Comparison of ENCODE assay signal across 21 mouse cellular contexts in genomic region chr15:102089914-102090585, GRCm38 (mm10). TPM values are rescaled to one million over a fixed set of nuclear protein-coding genes. Genes with fewer than 3 reads are reported as not detected.
DNase-seq lines count a peak whose midpoint lies in the region; ATAC-seq and TF ChIP-seq lines count a peak whose summit lies in the region.
"Had no signal": no experiment of that assay in that cellular context is flagged by ENCODE, and none has a peak within 500 bp of the region (broad histone marks: within the 10 kb centered on the region; RNA-seq: fewer than 3 reads in every experiment).

No protein-coding gene starts in this region.

- 88% methylated on average over 12 of the region's 12 CpGs for WGBS in heart, embryonic 10.5 days
- 59% methylated on average over 12 of the region's 12 CpGs for WGBS in kidney, adult 2 months
- WGBS in liver, postnatal 0 days (ENCODE audit: insufficient replicate concordance): 76% methylated on average over 12 of the region's 12 CpGs
- 80% methylated on average over 12 of the region's 12 CpGs for WGBS in liver, embryonic 11.5 days
- 66% methylated on average over 12 of the region's 12 CpGs for WGBS in stomach, postnatal 0 days

- H3K36me3 ChIP-seq in heart, embryonic 10.5 days: peaks cover 100% of the 10 kb centered on the region
- peaks cover 49% of the 10 kb centered on the region for H3K36me3 ChIP-seq in kidney, adult 2 months (ENCODE audit: control insufficient read depth, insufficient read depth, low read length)
- H3K36me3 ChIP-seq in liver, postnatal 0 days (replicated peaks; ENCODE audit: insufficient read depth, low read length): peaks cover 94% of the 10 kb centered on the region
- peaks cover 80% of the 10 kb centered on the region for H3K36me3 ChIP-seq in liver, embryonic 11.5 days (ENCODE audit: control insufficient read depth, insufficient read depth, low read length)
- H3K36me3 ChIP-seq in stomach, postnatal 0 days (ENCODE audit: control insufficient read depth, insufficient read depth, low read length): peaks cover 63% of the 10 kb centered on the region

- no peak overlapping the region for H3K9ac ChIP-seq in liver, postnatal 0 days (replicated peaks)
- H3K9ac ChIP-seq in liver, embryonic 11.5 days (ENCODE audit: low read depth, low read length): no peak overlapping the region
- no peak overlapping the region for H3K9ac ChIP-seq in stomach, postnatal 0 days (ENCODE audit: low read length)
- H3K9ac ChIP-seq: heart, embryonic 13.5 days; hindbrain, embryonic 14.5 days; intestine, embryonic 15.5 days had no signal

- H3K4me3 ChIP-seq in heart, embryonic 10.5 days: no peak overlapping the region
- H3K4me3 ChIP-seq in kidney, adult 2 months (ENCODE audit: insufficient read depth, low read depth, low read length): no peak overlapping the region
- H3K4me3 ChIP-seq in liver, postnatal 0 days (ENCODE audit: low read depth, low read length): no peak overlapping the region
- no peak overlapping the region for H3K4me3 ChIP-seq in liver, embryonic 11.5 days (ENCODE audit: low read depth, low read length)
- no peak overlapping the region for H3K4me3 ChIP-seq in stomach, postnatal 0 days (ENCODE audit: low read depth, low read length)
- H3K4me3 ChIP-seq: embryonic facial prominence, embryonic 10.5 days; forebrain, embryonic 10.5 days; heart, adult 2 months; heart, embryonic 13.5 days; hindbrain, embryonic 10.5 days; intestine, embryonic 15.5 days had no signal

- ATAC-seq in liver, postnatal 0 days: 0 out of 2 replicates have a peak, but pooled peaks have one; percentile 28
- no peak for ATAC-seq in liver, embryonic 11.5 days (replicated peaks; ENCODE audit: low FRiP score)
- ATAC-seq in stomach, postnatal 0 days (ENCODE audit: low FRiP score, low TSS enrichment): peak; percentile 60; the same call in 1 of the 2 replicates
- ATAC-seq: forebrain, embryonic 14.5 days; intestine, embryonic 15.5 days had no signal

- no peak overlapping the region for H3K4me2 ChIP-seq in liver, postnatal 0 days (ENCODE audit: low read depth, low read length)
- H3K4me2 ChIP-seq in liver, embryonic 11.5 days: no peak overlapping the region
- no peak overlapping the region for H3K4me2 ChIP-seq in stomach, postnatal 0 days (replicated peaks; ENCODE audit: low read depth)
- H3K4me2 ChIP-seq: heart, embryonic 13.5 days; hindbrain, embryonic 14.5 days; intestine, embryonic 15.5 days had no signal

- H3K27me3 ChIP-seq in heart, embryonic 10.5 days (ENCODE audit: insufficient read depth, poor library complexity, severe bottlenecking): no peaks in the 10 kb centered on the region
- no peaks in the 10 kb centered on the region for H3K27me3 ChIP-seq in kidney, adult 2 months (replicated peaks; ENCODE audit: control insufficient read depth, insufficient read depth, low read length)
- no peaks in the 10 kb centered on the region for H3K27me3 ChIP-seq in liver, postnatal 0 days (ENCODE audit: insufficient read depth, low read length)
- H3K27me3 ChIP-seq in liver, embryonic 11.5 days (replicated peaks; ENCODE audit: control insufficient read depth, insufficient read depth, low read length): no peaks in the 10 kb centered on the region
- no peaks in the 10 kb centered on the region for H3K27me3 ChIP-seq in stomach, postnatal 0 days (ENCODE audit: control insufficient read depth, insufficient read depth, low read length)
- H3K27me3 ChIP-seq: heart, embryonic 13.5 days; intestine, embryonic 15.5 days had no signal

- DNase-seq in heart, adult 11 months: peak; percentile 92
- DNase-seq in heart, embryonic 10.5 days (ENCODE audit: low spot score): no peak
- DNase-seq in kidney, postnatal 10 days: peak; percentile 30
- DNase-seq in kidney, adult 2 months: no peak
- no peak for DNase-seq in liver, postnatal 0 days
- no peak for DNase-seq in liver, embryonic 11.5 days (ENCODE audit: low spot score)
- DNase-seq in stomach, postnatal 0 days (ENCODE audit: low spot score): no peak
- DNase-seq: adrenal gland, adult 2 months; adrenal gland, postnatal 25 days; cerebellum, adult 2 months; cerebellum, postnatal 10 days; heart, postnatal 10 days had no signal

- no peaks in the 10 kb centered on the region for H3K4me1 ChIP-seq in heart, embryonic 10.5 days
- no peaks in the 10 kb centered on the region for H3K4me1 ChIP-seq in kidney, adult 2 months (ENCODE audit: control insufficient read depth, insufficient read depth, low read length)
- H3K4me1 ChIP-seq in liver, postnatal 0 days (ENCODE audit: insufficient read depth): peaks cover 2% of the 10 kb centered on the region; the same call in 1 of the 2 replicates
- H3K4me1 ChIP-seq in liver, embryonic 11.5 days (replicated peaks; ENCODE audit: control insufficient read depth, insufficient read depth, low read length): no peaks in the 10 kb centered on the region
- no peaks in the 10 kb centered on the region for H3K4me1 ChIP-seq in stomach, postnatal 0 days (replicated peaks; ENCODE audit: control insufficient read depth, insufficient read depth)
- H3K4me1 ChIP-seq: embryonic facial prominence, embryonic 10.5 days; forebrain, embryonic 10.5 days; hindbrain, embryonic 10.5 days; intestine, embryonic 15.5 days had no signal

- no peak for TF ChIP-seq CTCF in kidney, adult 2 months (conservative IDR thresholded peaks at IDR 0.05; ENCODE audit: insufficient read depth, insufficient read length, low read depth, low read length)
- no peak for TF ChIP-seq CTCF in liver, postnatal 0 days (IDR thresholded peaks at IDR 0.05; ENCODE audit: low read depth)
- TF ChIP-seq CTCF in stomach, postnatal 0 days (IDR thresholded peaks at IDR 0.05; ENCODE audit: low read depth): no peak

- no peaks in the 10 kb centered on the region for H3K9me3 ChIP-seq in heart, embryonic 10.5 days
- no peaks in the 10 kb centered on the region for H3K9me3 ChIP-seq in liver, postnatal 0 days (ENCODE audit: low read length)
- no peaks in the 10 kb centered on the region for H3K9me3 ChIP-seq in liver, embryonic 11.5 days (ENCODE audit: control insufficient read depth, low read length)
- no peaks in the 10 kb centered on the region for H3K9me3 ChIP-seq in stomach, postnatal 0 days (ENCODE audit: control insufficient read depth, low read length)
- H3K9me3 ChIP-seq: embryonic facial prominence, embryonic 10.5 days; forebrain, embryonic 10.5 days; G1E; heart, embryonic 13.5 days; hindbrain, embryonic 10.5 days; intestine, embryonic 15.5 days had no signal

- TF ChIP-seq EP300 in liver, postnatal 0 days (IDR thresholded peaks at IDR 0.05; ENCODE audit: low read depth): no peak
- no peak for TF ChIP-seq EP300 in stomach, postnatal 0 days (optimal IDR thresholded peaks at IDR 0.05)

- no peak for TF ChIP-seq POLR2A in kidney, adult 2 months (IDR thresholded peaks at IDR 0.05; ENCODE audit: low read depth, low read length)

- H3K27ac ChIP-seq in heart, embryonic 10.5 days: no peak overlapping the region
- H3K27ac ChIP-seq in kidney, adult 2 months (ENCODE audit: insufficient read depth, low read depth, low read length): no peak overlapping the region
- H3K27ac ChIP-seq in liver, postnatal 0 days (ENCODE audit: low read depth): no peak overlapping the region
- H3K27ac ChIP-seq in liver, embryonic 11.5 days (ENCODE audit: low read depth, low read length): no peak overlapping the region
- H3K27ac ChIP-seq in stomach, postnatal 0 days (replicated peaks): no peak overlapping the region
- H3K27ac ChIP-seq: embryonic facial prominence, embryonic 10.5 days; forebrain, embryonic 10.5 days; heart, adult 2 months; heart, embryonic 13.5 days; hindbrain, embryonic 10.5 days; hindbrain, embryonic 14.5 days; intestine, embryonic 15.5 days had no signal

RNA-seq across cellular contexts. Expression of gene Tns2, which starts 10.2 kb away (rescaled TPM):
- 19.8 and 19.9 TPM in 2 replicates for polyA plus RNA-seq in heart, embryonic 10.5 days (2016; fragmentation: Nextera tagmentation; extraction: Ambion mirVana)
- 124 and 143 TPM in 2 replicates for polyA plus RNA-seq in kidney, adult 2 months (2012; rRNA removed)
- 9.2 TPM in 2 replicates for polyA plus RNA-seq in liver, postnatal 0 days (2015; fragmentation: Nextera tagmentation; extraction: Ambion mirVana)
- 13.2 and 17.8 TPM in 2 replicates for polyA plus RNA-seq in liver, embryonic 11.5 days (2014; fragmentation: Nextera tagmentation; extraction: Ambion mirVana)
- 11.9 and 15.5 TPM in 2 replicates for polyA plus RNA-seq in stomach, postnatal 0 days (2015; fragmentation: Nextera tagmentation; extraction: Ambion mirVana)

RNA-seq across cellular contexts. Expression of gene Eif4b, which starts 16.5 kb away (rescaled TPM):
- polyA plus RNA-seq in heart, embryonic 10.5 days (2016; fragmentation: Nextera tagmentation; extraction: Ambion mirVana): 85.5 and 99.6 TPM in 2 replicates
- 92.1 and 124 TPM in 2 replicates for polyA plus RNA-seq in kidney, adult 2 months (2012; rRNA removed)
- 30.9 and 32.2 TPM in 2 replicates for polyA plus RNA-seq in liver, postnatal 0 days (2015; fragmentation: Nextera tagmentation; extraction: Ambion mirVana)
- polyA plus RNA-seq in liver, embryonic 11.5 days (2014; fragmentation: Nextera tagmentation; extraction: Ambion mirVana): 154 and 162 TPM in 2 replicates
- polyA plus RNA-seq in stomach, postnatal 0 days (2015; fragmentation: Nextera tagmentation; extraction: Ambion mirVana): 46.5 and 48.4 TPM in 2 replicates

RNA-seq across cellular contexts. Expression of gene Spryd3, which starts 46.0 kb away (rescaled TPM):
- polyA plus RNA-seq in heart, embryonic 10.5 days (2016; fragmentation: Nextera tagmentation; extraction: Ambion mirVana): 19.0 and 19.4 TPM in 2 replicates
- polyA plus RNA-seq in kidney, adult 2 months (2012; rRNA removed): 29.7 and 30.1 TPM in 2 replicates
- polyA plus RNA-seq in liver, postnatal 0 days (2015; fragmentation: Nextera tagmentation; extraction: Ambion mirVana): 9.2 and 10.0 TPM in 2 replicates
- polyA plus RNA-seq in liver, embryonic 11.5 days (2014; fragmentation: Nextera tagmentation; extraction: Ambion mirVana): 15.1 and 18.7 TPM in 2 replicates
- polyA plus RNA-seq in stomach, postnatal 0 days (2015; fragmentation: Nextera tagmentation; extraction: Ambion mirVana): 28.5 and 29.0 TPM in 2 replicates

RNA-seq across cellular contexts. Expression of gene Igfbp6, which starts 54.1 kb away (rescaled TPM):
- 0.64 and 0.67 TPM in 2 replicates for polyA plus RNA-seq in heart, embryonic 10.5 days (2016; fragmentation: Nextera tagmentation; extraction: Ambion mirVana)
- 18.5 and 26.8 TPM in 2 replicates for polyA plus RNA-seq in kidney, adult 2 months (2012; rRNA removed)
- 4.8 and 5.9 TPM in 2 replicates for polyA plus RNA-seq in liver, postnatal 0 days (2015; fragmentation: Nextera tagmentation; extraction: Ambion mirVana)
- 0.77 and 1.1 TPM in 2 replicates for polyA plus RNA-seq in liver, embryonic 11.5 days (2014; fragmentation: Nextera tagmentation; extraction: Ambion mirVana)
- polyA plus RNA-seq in stomach, postnatal 0 days (2015; fragmentation: Nextera tagmentation; extraction: Ambion mirVana): 30.6 and 39.5 TPM in 2 replicates
- polyA plus RNA-seq: hindbrain, embryonic 10.5 days had no signal

Comparison
In these comparisons a context has a peak if more than half of its experiments do, and no peak if none do; other contexts are left out.
1. DNase-seq: peak in heart, adult 11 months (single experiment) and kidney, postnatal 10 days (single experiment); none in heart, embryonic 10.5 days (single experiment), kidney, adult 2 months (single experiment), liver, postnatal 0 days (single experiment), liver, embryonic 11.5 days (single experiment) and stomach, postnatal 0 days (single experiment).